Mouse (Mus musculus): Measurements from ENCODE around the gene Map3k13. TPM values are rescaled to one million over a fixed set of nuclear protein-coding genes. Genes with fewer than 3 reads are reported as not detected.

Map3k13 gene
- polyA plus RNA-seq, 1 experiment from 2014 or later: 6.4 TPM

- no peak overlapping the region for H3K9ac ChIP-seq (ENCODE audit: low read depth, low read length)
- H3K27me3 ChIP-seq (ENCODE audit: control insufficient read depth, insufficient read depth, low read depth, low read length): no peaks in the 10 kb centered on the region
- no peak overlapping the region for H3K4me3 ChIP-seq (ENCODE audit: low read depth, low read length)
- no peaks in the 10 kb centered on the region for H3K36me3 ChIP-seq (ENCODE audit: control insufficient read depth, insufficient read depth, low read length)
- no peaks in the 10 kb centered on the region for H3K9me3 ChIP-seq (replicated peaks; ENCODE audit: control insufficient read depth, low read length, poor library complexity, severe bottlenecking)
- H3K4me2 ChIP-seq (ENCODE audit: low read length): no peak overlapping the region
- no peak for ATAC-seq
- H3K4me1 ChIP-seq (ENCODE audit: control insufficient read depth, insufficient read depth, low read length): no peaks in the 10 kb centered on the region
- no peak overlapping the region for H3K27ac ChIP-seq (ENCODE audit: low read length)
- 57% methylated on average over 8 of the region's 8 CpGs for WGBS
Observed at GRCm38 (mm10) chr16:21818629-21819028, 24.5 kb downstream of the Map3k13 start.

- Histone ChIP-seq H3K27me3 (ENCODE audit: control insufficient read depth, insufficient read depth, low read depth, low read length) (no peaks in the 10 kb centered on the region), H3K27ac (ENCODE audit: low read length) (no peak overlapping the region), H3K9ac (ENCODE audit: low read depth, low read length) (no peak overlapping the region), H3K36me3 (ENCODE audit: control insufficient read depth, insufficient read depth, low read length) (no peaks in the 10 kb centered on the region), H3K4me1 (ENCODE audit: control insufficient read depth, insufficient read depth, low read length) (no peaks in the 10 kb centered on the region), H3K4me3 (ENCODE audit: low read depth, low read length) (no peak overlapping the region), H3K9me3 (replicated peaks; ENCODE audit: control insufficient read depth, low read length, poor library complexity, severe bottlenecking) (no peaks in the 10 kb centered on the region), H3K4me2 (ENCODE audit: low read length) (no peak overlapping the region)
- 68% methylated on average over 9 of the region's 9 CpGs for WGBS
- ATAC-seq: no peak
Observed at GRCm38 (mm10) chr16:21825612-21826031, 31.5 kb downstream of the Map3k13 start.

GRCm38 (mm10) chr16:21827153-21827552 is 33.0 kb downstream of the Map3k13 start:
- Histone ChIP-seq H3K27ac (ENCODE audit: low read length) (no peak overlapping the region), H3K4me2 (ENCODE audit: low read length) (no peak overlapping the region), H3K4me1 (ENCODE audit: control insufficient read depth, insufficient read depth, low read length) (no peaks in the 10 kb centered on the region), H3K9me3 (replicated peaks; ENCODE audit: control insufficient read depth, low read length, poor library complexity, severe bottlenecking) (no peaks in the 10 kb centered on the region), H3K36me3 (ENCODE audit: control insufficient read depth, insufficient read depth, low read length) (no peaks in the 10 kb centered on the region), H3K9ac (ENCODE audit: low read depth, low read length) (no peak overlapping the region), H3K4me3 (ENCODE audit: low read depth, low read length) (no peak overlapping the region), H3K27me3 (ENCODE audit: control insufficient read depth, insufficient read depth, low read depth, low read length) (no peaks in the 10 kb centered on the region)
- no peak for ATAC-seq
- WGBS: 82% methylated on average over 4 of the region's 4 CpGs

GRCm38 (mm10) chr16:21827581-21827980 is 33.4 kb downstream of the Map3k13 start:
- no peak overlapping the region for H3K9ac ChIP-seq (ENCODE audit: low read depth, low read length)
- no peaks in the 10 kb centered on the region for H3K27me3 ChIP-seq (ENCODE audit: control insufficient read depth, insufficient read depth, low read depth, low read length)
- H3K4me1 ChIP-seq (ENCODE audit: control insufficient read depth, insufficient read depth, low read length): no peaks in the 10 kb centered on the region
- no peak overlapping the region for H3K4me2 ChIP-seq (ENCODE audit: low read length)
- H3K9me3 ChIP-seq (replicated peaks; ENCODE audit: control insufficient read depth, low read length, poor library complexity, severe bottlenecking): no peaks in the 10 kb centered on the region
- no peaks in the 10 kb centered on the region for H3K36me3 ChIP-seq (ENCODE audit: control insufficient read depth, insufficient read depth, low read length)
- H3K4me3 ChIP-seq (ENCODE audit: low read depth, low read length): no peak overlapping the region
- ATAC-seq: no peak
- no peak overlapping the region for H3K27ac ChIP-seq (ENCODE audit: low read length)
- 83% methylated on average over 4 of the region's 4 CpGs for WGBS

- 39% methylated on average over 5 of the region's 5 CpGs for WGBS
Observed at GRCm38 (mm10) chr16:21829711-21830110, 35.6 kb downstream of the Map3k13 start.

GRCm38 (mm10) chr16:21830784-21831183 is 36.6 kb downstream of the Map3k13 start:
- H3K27me3 ChIP-seq (ENCODE audit: control insufficient read depth, insufficient read depth, low read depth, low read length): no peaks in the 10 kb centered on the region
- H3K4me3 ChIP-seq (ENCODE audit: low read depth, low read length): no peak overlapping the region
- no peak for ATAC-seq
- 61% methylated on average over 6 of the region's 6 CpGs for WGBS
- no peak overlapping the region for H3K9ac ChIP-seq (ENCODE audit: low read depth, low read length)
- no peak overlapping the region for H3K27ac ChIP-seq (ENCODE audit: low read length)
- H3K9me3 ChIP-seq (replicated peaks; ENCODE audit: control insufficient read depth, low read length, poor library complexity, severe bottlenecking): no peaks in the 10 kb centered on the region
- H3K4me2 ChIP-seq (ENCODE audit: low read length): no peak overlapping the region
- no peaks in the 10 kb centered on the region for H3K4me1 ChIP-seq (ENCODE audit: control insufficient read depth, insufficient read depth, low read length)
- no peaks in the 10 kb centered on the region for H3K36me3 ChIP-seq (ENCODE audit: control insufficient read depth, insufficient read depth, low read length)

More at GRCm38 (mm10) chr16:21829711-21830110, 35.6 kb downstream of the Map3k13 start:
- Histone ChIP-seq H3K4me1 (ENCODE audit: control insufficient read depth, insufficient read depth, low read length) (no peaks in the 10 kb centered on the region), H3K4me2 (ENCODE audit: low read length) (no peak overlapping the region), H3K27me3 (ENCODE audit: control insufficient read depth, insufficient read depth, low read depth, low read length) (no peaks in the 10 kb centered on the region), H3K36me3 (ENCODE audit: control insufficient read depth, insufficient read depth, low read length) (no peaks in the 10 kb centered on the region), H3K9me3 (replicated peaks; ENCODE audit: control insufficient read depth, low read length, poor library complexity, severe bottlenecking) (no peaks in the 10 kb centered on the region), H3K27ac (ENCODE audit: low read length) (no peak overlapping the region), H3K9ac (ENCODE audit: low read depth, low read length) (no peak overlapping the region), H3K4me3 (ENCODE audit: low read depth, low read length) (no peak overlapping the region)
- ATAC-seq: no peak

GRCm38 (mm10) chr16:21831764-21832163 is 37.6 kb downstream of the Map3k13 start:
- no peak overlapping the region for H3K27ac ChIP-seq (ENCODE audit: low read length)

GRCm38 (mm10) chr16:21833469-21833868 is 39.3 kb downstream of the Map3k13 start:
- WGBS: 59% methylated on average over 1 of the region's 1 CpGs
- H3K36me3 ChIP-seq (ENCODE audit: control insufficient read depth, insufficient read depth, low read length): no peaks in the 10 kb centered on the region
- H3K4me2 ChIP-seq (ENCODE audit: low read length): no peak overlapping the region
- no peaks in the 10 kb centered on the region for H3K9me3 ChIP-seq (replicated peaks; ENCODE audit: control insufficient read depth, low read length, poor library complexity, severe bottlenecking)
- no peaks in the 10 kb centered on the region for H3K4me1 ChIP-seq (ENCODE audit: control insufficient read depth, insufficient read depth, low read length)
- no peak overlapping the region for H3K27ac ChIP-seq (ENCODE audit: low read length)
- ATAC-seq: no peak
- no peaks in the 10 kb centered on the region for H3K27me3 ChIP-seq (ENCODE audit: control insufficient read depth, insufficient read depth, low read depth, low read length)
- no peak overlapping the region for H3K9ac ChIP-seq (ENCODE audit: low read depth, low read length)
- no peak overlapping the region for H3K4me3 ChIP-seq (ENCODE audit: low read depth, low read length)

More at GRCm38 (mm10) chr16:21831764-21832163, 37.6 kb downstream of the Map3k13 start:
- Histone ChIP-seq H3K9ac (ENCODE audit: low read depth, low read length) (no peak overlapping the region), H3K4me3 (ENCODE audit: low read depth, low read length) (no peak overlapping the region), H3K4me2 (ENCODE audit: low read length) (no peak overlapping the region), H3K36me3 (ENCODE audit: control insufficient read depth, insufficient read depth, low read length) (no peaks in the 10 kb centered on the region), H3K9me3 (replicated peaks; ENCODE audit: control insufficient read depth, low read length, poor library complexity, severe bottlenecking) (no peaks in the 10 kb centered on the region), H3K27me3 (ENCODE audit: control insufficient read depth, insufficient read depth, low read depth, low read length) (no peaks in the 10 kb centered on the region), H3K4me1 (ENCODE audit: control insufficient read depth, insufficient read depth, low read length) (no peaks in the 10 kb centered on the region)
- no peak for ATAC-seq
- WGBS: 82% methylated on average over 5 of the region's 5 CpGs

GRCm38 (mm10) chr16:21833970-21834369 is 39.8 kb downstream of the Map3k13 start:
- H3K36me3 ChIP-seq (ENCODE audit: control insufficient read depth, insufficient read depth, low read length): no peaks in the 10 kb centered on the region
- no peak for ATAC-seq
- no peaks in the 10 kb centered on the region for H3K27me3 ChIP-seq (ENCODE audit: control insufficient read depth, insufficient read depth, low read depth, low read length)
- H3K27ac ChIP-seq (ENCODE audit: low read length): no peak overlapping the region
- H3K4me2 ChIP-seq (ENCODE audit: low read length): no peak overlapping the region
- no peaks in the 10 kb centered on the region for H3K4me1 ChIP-seq (ENCODE audit: control insufficient read depth, insufficient read depth, low read length)
- H3K9ac ChIP-seq (ENCODE audit: low read depth, low read length): no peak overlapping the region
- no peaks in the 10 kb centered on the region for H3K9me3 ChIP-seq (replicated peaks; ENCODE audit: control insufficient read depth, low read length, poor library complexity, severe bottlenecking)
- WGBS: 72% methylated on average over 10 of the region's 10 CpGs
- no peak overlapping the region for H3K4me3 ChIP-seq (ENCODE audit: low read depth, low read length)
